Mouse (Mus musculus) neural tube, embryonic 11.5 days (tissue): ENCODE results near the gene Slc35f2. TPM values are rescaled to one million over a fixed set of nuclear protein-coding genes. Genes with fewer than 3 reads are reported as not detected.

Experiments
- ATAC-seq: fragments of 200-750 bp; cut with Nextera tagmentation; 2 replicates; pipeline ENCODE4 v1.8.0; 2017; ENCODE audit warnings: moderate number of reproducible peaks, mild to moderate bottlenecking, moderate TSS enrichment, moderate library complexity; ENCODE audit not compliant: insufficient read depth, low FRiP score, low TSS enrichment
- DNase-seq: peaks from one replicate; pipeline ENCODE4 v3.0.0-alpha.2; 2015; ENCODE audit warnings: low spot score
- H3K27ac ChIP-seq: fragments of 300-500 bp; sonication (generic); 2 replicates; pipeline ENCODE4 v1.5.1; 2014; ENCODE audit warnings: low read depth, mild to moderate bottlenecking, low read length
- H3K27me3 ChIP-seq: fragments of 300-500 bp; sonication (generic); 2 replicates; pipeline ENCODE4 v1.6.1; 2014; ENCODE audit warnings: mild to moderate bottlenecking, low read length, mixed read lengths; ENCODE audit not compliant: control insufficient read depth, insufficient read depth
- H3K36me3 ChIP-seq: fragments of 300-500 bp; sonication (generic); 2 replicates; pipeline ENCODE4 v1.6.1; 2014; ENCODE audit warnings: mild to moderate bottlenecking, low read length, moderate library complexity, mixed read lengths; ENCODE audit not compliant: control insufficient read depth, insufficient read depth
- H3K4me1 ChIP-seq: fragments of 300-500 bp; sonication (generic); 2 replicates; pipeline ENCODE4 v1.6.1; 2014; ENCODE audit warnings: low read length, mixed read lengths; ENCODE audit not compliant: control insufficient read depth, insufficient read depth
- H3K4me2 ChIP-seq: fragments of 300-500 bp; sonication (generic); 2 replicates; pipeline ENCODE4 v1.6.1; 2014; ENCODE audit warnings: low read depth, mild to moderate bottlenecking, moderate library complexity
- H3K4me3 ChIP-seq: fragments of 300-500 bp; sonication (generic); 2 replicates; pipeline ENCODE4 v1.5.1; 2014; ENCODE audit warnings: low read depth, low read length
- H3K9ac ChIP-seq: fragments of 300-500 bp; sonication (generic); 2 replicates; pipeline ENCODE4 v1.6.1; 2014; ENCODE audit warnings: mild to moderate bottlenecking, low read length
- H3K9me3 ChIP-seq: fragments of 300-500 bp; sonication (generic); 2 replicates; pipeline ENCODE4 v1.6.1; 2016; ENCODE audit warnings: low read length; ENCODE audit not compliant: control insufficient read depth
- WGBS: fragments of 180-500 bp; shearing (Covaris S2); extraction: QIAGEN DNeasy Blood & Tissue Kit; methylation state at CpG from one replicate; pipeline ENCODE4 v1.1.7; 2014; 5-methylcytosine and 5-hydroxymethylcytosine counted together
- polyA plus RNA-seq: library from polyadenylated mRNA; unstranded; fragments of >200 nt; fragmentation: Nextera tagmentation; extraction: Ambion mirVana; gene quantifications from 2 replicates; pipeline ENCODE4 v1.2.1, GENCODE M21; 2014

The Slc35f2 gene
- 4.1 and 4.9 TPM in 2 replicates for polyA plus RNA-seq

GRCm38 (mm10) chr9:53771344-53772021 is at the start of gene Slc35f2:
Slc35f2 (plus strand) TSS chr9:53771538.
- peak; percentile 74 for DNase-seq
- Histone ChIP-seq H3K9me3 (no peaks in the 10 kb centered on the region), H3K4me1 (no peaks in the 10 kb centered on the region), H3K36me3 (no peaks in the 10 kb centered on the region), H3K27me3 (peaks cover 14% of the 10 kb centered on the region), H3K4me3 (peak within 1 kb of the TSS; percentile 50), H3K9ac (peak within 1 kb of the TSS; percentile 51), H3K4me2 (peak within 1 kb of the TSS; percentile 93), H3K27ac (no peak within 1 kb of the TSS)
- peak; percentile 48 for ATAC-seq
- 0% methylated on average over 48 of the region's 50 CpGs for WGBS

- DNase-seq = no peak
Observed at GRCm38 (mm10) chr9:53740829-53741404, 30.4 kb upstream of the Slc35f2 start.

GRCm38 (mm10) chr9:53750411-53750810 is 20.9 kb upstream of the Slc35f2 start:
- Histone ChIP-seq H3K9ac (no peak overlapping the region), H3K36me3 (no peaks in the 10 kb centered on the region), H3K27ac (no peak overlapping the region), H3K4me1 (no peaks in the 10 kb centered on the region), H3K4me3 (no peak overlapping the region), H3K9me3 (no peaks in the 10 kb centered on the region), H3K27me3 (no peaks in the 10 kb centered on the region), H3K4me2 (no peak overlapping the region)
- ATAC-seq = no peak
- DNase-seq = no peak
- 86% methylated on average over 13 of the region's 13 CpGs for WGBS

More at GRCm38 (mm10) chr9:53740829-53741404, 30.4 kb upstream of the Slc35f2 start:
- no peaks in the 10 kb centered on the region for H3K9me3 ChIP-seq
- H3K9ac ChIP-seq = no peak overlapping the region
- 60% methylated on average over 3 of the region's 3 CpGs for WGBS
- no peak overlapping the region for H3K4me2 ChIP-seq
- no peak overlapping the region for H3K27ac ChIP-seq
- no peak for ATAC-seq
- no peaks in the 10 kb centered on the region for H3K36me3 ChIP-seq
- no peaks in the 10 kb centered on the region for H3K27me3 ChIP-seq
- no peak overlapping the region for H3K4me3 ChIP-seq
- no peaks in the 10 kb centered on the region for H3K4me1 ChIP-seq

- 42% methylated on average over 5 of the region's 5 CpGs for WGBS
- H3K4me3 ChIP-seq = no peak overlapping the region
Observed at GRCm38 (mm10) chr9:53750899-53751298, 20.4 kb upstream of the Slc35f2 start.

GRCm38 (mm10) chr9:53754801-53755200 is 16.5 kb upstream of the Slc35f2 start:
- no peak for ATAC-seq
- H3K4me2 ChIP-seq = no peak overlapping the region

More at GRCm38 (mm10) chr9:53750899-53751298, 20.4 kb upstream of the Slc35f2 start:
- Histone ChIP-seq H3K36me3 (no peaks in the 10 kb centered on the region), H3K27me3 (no peaks in the 10 kb centered on the region), H3K9me3 (no peaks in the 10 kb centered on the region), H3K9ac (no peak overlapping the region), H3K4me2 (no peak overlapping the region), H3K27ac (no peak overlapping the region), H3K4me1 (no peaks in the 10 kb centered on the region)
- DNase-seq (no peak), ATAC-seq (no peak)

GRCm38 (mm10) chr9:53758142-53758541 is 13.2 kb upstream of the Slc35f2 start:
- no peak for DNase-seq
- Histone ChIP-seq H3K27me3 (no peaks in the 10 kb centered on the region), H3K9ac (no peak overlapping the region), H3K4me2 (no peak overlapping the region), H3K9me3 (no peaks in the 10 kb centered on the region), H3K27ac (no peak overlapping the region), H3K4me3 (no peak overlapping the region), H3K4me1 (no peaks in the 10 kb centered on the region), H3K36me3 (no peaks in the 10 kb centered on the region)
- ATAC-seq = no peak
- 96% methylated on average over 2 of the region's 2 CpGs for WGBS

More at GRCm38 (mm10) chr9:53754801-53755200, 16.5 kb upstream of the Slc35f2 start:
- H3K36me3 ChIP-seq = no peaks in the 10 kb centered on the region
- H3K9me3 ChIP-seq = no peaks in the 10 kb centered on the region
- H3K27me3 ChIP-seq = no peaks in the 10 kb centered on the region
- H3K9ac ChIP-seq = no peak overlapping the region
- H3K27ac ChIP-seq = no peak overlapping the region
- no peak for DNase-seq
- H3K4me3 ChIP-seq = no peak overlapping the region
- no peaks in the 10 kb centered on the region for H3K4me1 ChIP-seq

- Histone ChIP-seq H3K9ac (no peak overlapping the region), H3K27ac (no peak overlapping the region), H3K9me3 (no peaks in the 10 kb centered on the region), H3K27me3 (no peaks in the 10 kb centered on the region), H3K4me2 (no peak overlapping the region), H3K4me3 (no peak overlapping the region), H3K36me3 (no peaks in the 10 kb centered on the region), H3K4me1 (no peaks in the 10 kb centered on the region)
- 86% methylated on average over 8 of the region's 8 CpGs for WGBS
- DNase-seq (no peak), ATAC-seq (no peak)
Observed at GRCm38 (mm10) chr9:53764697-53765096, 6.6 kb upstream of the Slc35f2 start.

GRCm38 (mm10) chr9:53768486-53768885 is 2.9 kb upstream of the Slc35f2 start:
- WGBS = 91% methylated on average over 5 of the region's 5 CpGs
- H3K27me3 ChIP-seq = peaks cover 14% of the 10 kb centered on the region
- H3K4me2 ChIP-seq = no peak overlapping the region
- no peak overlapping the region for H3K27ac ChIP-seq
- no peak overlapping the region for H3K9ac ChIP-seq
- no peak for ATAC-seq
- H3K9me3 ChIP-seq = no peaks in the 10 kb centered on the region
- H3K36me3 ChIP-seq = no peaks in the 10 kb centered on the region
- H3K4me1 ChIP-seq = no peaks in the 10 kb centered on the region
- H3K4me3 ChIP-seq = no peak overlapping the region
- no peak for DNase-seq
